ENCODE assay signal across 13 mouse cellular contexts in the genomic region with DNA sequence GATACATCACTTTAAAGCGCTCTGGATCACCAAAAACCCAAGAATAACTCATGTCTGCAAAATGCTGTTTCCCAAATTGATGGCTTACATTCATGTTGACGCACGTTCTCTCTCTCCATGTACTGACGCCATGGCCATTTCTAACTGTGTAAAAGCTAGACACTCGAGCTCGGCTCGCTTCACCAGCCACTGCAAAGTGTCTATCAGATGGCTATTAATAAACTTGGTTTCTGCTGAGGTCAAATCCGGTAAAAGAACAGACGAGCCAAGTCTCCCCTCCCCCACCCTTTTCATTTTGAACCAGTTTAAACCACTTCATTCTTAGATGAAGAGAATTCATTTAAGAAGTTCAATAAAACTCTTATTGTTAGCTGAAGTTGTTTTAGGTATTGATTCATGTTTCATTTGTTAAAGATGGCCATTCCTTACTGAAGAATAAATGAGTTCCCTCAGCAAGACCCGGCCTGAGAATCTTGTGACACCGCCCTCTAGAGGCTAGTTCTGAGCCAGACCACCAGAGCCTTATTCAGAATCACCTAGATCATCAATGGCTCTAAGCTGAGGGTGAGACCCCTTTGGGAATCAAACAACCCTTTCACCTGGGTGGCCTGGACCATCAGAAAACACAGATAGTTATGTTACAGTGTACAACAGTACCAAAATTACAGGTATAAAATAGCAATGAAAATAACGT. TPM values are rescaled to one million over a fixed set of nuclear protein-coding genes. Genes with fewer than 3 reads are reported as not detected.
DNase-seq lines count a peak whose midpoint lies in the region; ATAC-seq and TF ChIP-seq lines count a peak whose summit lies in the region.
"Had no signal": no experiment of that assay in that cellular context is flagged by ENCODE, and none has a peak within 500 bp of the region (broad histone marks: within the 10 kb centered on the region; RNA-seq: fewer than 3 reads in every experiment).

No protein-coding gene starts in this region.

- no peak overlapping the region for H3K9ac ChIP-seq in liver, postnatal 0 days (replicated peaks)
- H3K9ac ChIP-seq: forebrain, embryonic 15.5 days; liver, embryonic 13.5 days; neural tube, embryonic 13.5 days had no signal

- 65% methylated on average over 12 of the region's 12 CpGs for WGBS in liver, postnatal 0 days (ENCODE audit: insufficient replicate concordance)
- 75% methylated on average over 12 of the region's 12 CpGs for WGBS in hindbrain, embryonic 10.5 days

- H3K4me3 ChIP-seq in liver, postnatal 0 days (ENCODE audit: low read depth, low read length): no peak overlapping the region
- H3K4me3 ChIP-seq in bone marrow macrophage, adult 2 months (ENCODE audit: insufficient read depth, low read length): no peak overlapping the region
- no peak overlapping the region for H3K4me3 ChIP-seq in hindbrain, embryonic 10.5 days
- H3K4me3 ChIP-seq: forebrain, embryonic 15.5 days; liver, embryonic 13.5 days; neural tube, embryonic 13.5 days had no signal

- no peak for ATAC-seq in liver, postnatal 0 days
- ATAC-seq in megakaryocyte progenitor cell, adult 5-6 weeks (replicated peaks; ENCODE audit: poor library complexity): peak; percentile 60; the same call in 1 of the 2 replicates
- ATAC-seq: forebrain, embryonic 15.5 days had no signal

- H3K4me1 ChIP-seq in liver, postnatal 0 days (ENCODE audit: insufficient read depth): no peaks in the 10 kb centered on the region
- no peaks in the 10 kb centered on the region for H3K4me1 ChIP-seq in bone marrow macrophage, adult 2 months (ENCODE audit: control insufficient read depth, insufficient read depth, low read length)
- peaks cover 8% of the 10 kb centered on the region for H3K4me1 ChIP-seq in hindbrain, embryonic 10.5 days (replicated peaks)
- H3K4me1 ChIP-seq: liver, embryonic 13.5 days had no signal

- no peak overlapping the region for H3K27ac ChIP-seq in liver, postnatal 0 days (ENCODE audit: low read depth)
- H3K27ac ChIP-seq in bone marrow macrophage, adult 2 months (ENCODE audit: insufficient read depth, low read depth, low read length): no peak overlapping the region
- H3K27ac ChIP-seq in hindbrain, embryonic 10.5 days: no peak overlapping the region
- H3K27ac ChIP-seq: forebrain, embryonic 15.5 days; liver, embryonic 13.5 days; neural tube, embryonic 13.5 days had no signal

- TF ChIP-seq POLR2A in bone marrow macrophage, adult 2 months (IDR thresholded peaks at IDR 0.05; ENCODE audit: borderline replicate concordance, low read depth, low read length): no peak

- no peak overlapping the region for H3K4me2 ChIP-seq in liver, postnatal 0 days (ENCODE audit: low read depth, low read length)
- H3K4me2 ChIP-seq: forebrain, embryonic 15.5 days; liver, embryonic 13.5 days; neural tube, embryonic 13.5 days had no signal

- peak; percentile 49 for TF ChIP-seq CTCF in liver, postnatal 0 days (IDR thresholded peaks at IDR 0.05; ENCODE audit: low read depth)
- TF ChIP-seq CTCF in bone marrow macrophage, adult 2 months (IDR thresholded peaks at IDR 0.05; ENCODE audit: low read depth, low read length): 0 out of 2 replicates have a peak, but pooled peaks have one; percentile 21

- H3K27me3 ChIP-seq in liver, postnatal 0 days (ENCODE audit: insufficient read depth, low read length): no peaks in the 10 kb centered on the region
- H3K27me3 ChIP-seq in hindbrain, embryonic 10.5 days (ENCODE audit: insufficient read depth, poor library complexity, severe bottlenecking): no peaks in the 10 kb centered on the region
- H3K27me3 ChIP-seq: forebrain, embryonic 15.5 days; neural tube, embryonic 13.5 days had no signal

- no peaks in the 10 kb centered on the region for H3K36me3 ChIP-seq in liver, postnatal 0 days (replicated peaks; ENCODE audit: insufficient read depth, low read length)
- H3K36me3 ChIP-seq in hindbrain, embryonic 10.5 days: no peaks in the 10 kb centered on the region
- H3K36me3 ChIP-seq: forebrain, embryonic 15.5 days; liver, embryonic 13.5 days; neural tube, embryonic 13.5 days had no signal

- peak; percentile 47 for DNase-seq in embryo, embryonic 10 days (ENCODE audit: low spot score)
- no peak for DNase-seq in embryo, embryonic 11 days
- peak; percentile 25 for DNase-seq in liver, postnatal 0 days
- DNase-seq in liver: no peak
- no peak for DNase-seq in frontal cortex, postnatal 14 days (ENCODE audit: low spot score in 2 of 2)
- no peak for DNase-seq in hindbrain, embryonic 10.5 days (ENCODE audit: low spot score)
- DNase-seq: liver, embryonic 13.5 days had no signal

- no peak for TF ChIP-seq EP300 in liver, postnatal 0 days (IDR thresholded peaks at IDR 0.05; ENCODE audit: low read depth)

- no peaks in the 10 kb centered on the region for H3K9me3 ChIP-seq in liver, postnatal 0 days (ENCODE audit: low read length)
- H3K9me3 ChIP-seq in hindbrain, embryonic 10.5 days: no peaks in the 10 kb centered on the region
- H3K9me3 ChIP-seq: forebrain, embryonic 15.5 days; liver, embryonic 13.5 days; neural tube, embryonic 13.5 days had no signal

RNA-seq across cellular contexts. Expression of a gene that starts 14.0 kb away (rescaled TPM):
- not detected in 2 replicates for polyA plus RNA-seq in liver, postnatal 0 days (2015; fragmentation: Nextera tagmentation; extraction: Ambion mirVana)
- not detected in 2 replicates for polyA plus RNA-seq in bone marrow macrophage, adult 2 months (2012; ENCODE audit: insufficient read depth, insufficient read length, missing spikeins)
- not detected in 2 replicates for total RNA-seq in megakaryocyte progenitor cell, adult 5-6 weeks (2015)
- total RNA-seq in megakaryocyte progenitor cell, adult 5-6 weeks (2017): not detected in 2 replicates
- not detected in 2 replicates for polyA plus RNA-seq in hindbrain, embryonic 10.5 days (2016; fragmentation: Nextera tagmentation; extraction: Ambion mirVana)
- polyA plus RNA-seq: C2C12; liver, embryonic 13.5 days; stomach, embryonic 16.5 days had no signal

RNA-seq across cellular contexts. Expression of a gene that starts 28.5 kb away (rescaled TPM):
- polyA plus RNA-seq in liver, postnatal 0 days (2015; fragmentation: Nextera tagmentation; extraction: Ambion mirVana): 4.6 and 14.3 TPM in 2 replicates
- polyA plus RNA-seq in bone marrow macrophage, adult 2 months (2012; ENCODE audit: insufficient read depth, insufficient read length, missing spikeins): 16.2 and 19.6 TPM in 2 replicates
- total RNA-seq in megakaryocyte progenitor cell, adult 5-6 weeks (2015): 3.8 and 5.3 TPM in 2 replicates
- total RNA-seq in megakaryocyte progenitor cell, adult 5-6 weeks (2017): 5.8 and 7.8 TPM in 2 replicates
- polyA plus RNA-seq in hindbrain, embryonic 10.5 days (2016; fragmentation: Nextera tagmentation; extraction: Ambion mirVana): 6.4 and 10.6 TPM in 2 replicates

Comparison
In these comparisons a context has a peak if more than half of its experiments do, and no peak if none do; other contexts are left out.
1. DNase-seq: peak in embryo, embryonic 10 days (single experiment) and liver, postnatal 0 days (single experiment); none in embryo, embryonic 11 days (single experiment), liver (single experiment), frontal cortex, postnatal 14 days (0 of 2) and hindbrain, embryonic 10.5 days (single experiment).